Comparison of ENCODE assay signal across 15 mouse cellular contexts in genomic region chr4:138548960-138549359, GRCm38 (mm10).
"Had no signal": no experiment of that assay in that cellular context is flagged by ENCODE, and none has a peak within 500 bp of the region (broad histone marks: within the 10 kb centered on the region; RNA-seq: fewer than 3 reads in every experiment).

No protein-coding gene starts in this region.

- H3K4me3 ChIP-seq: liver, embryonic 12.5 days; midbrain, embryonic 10.5 days; midbrain, embryonic 13.5 days; myocyte; neural tube, embryonic 13.5 days; neural tube, embryonic 15.5 days had no signal

- H3K9me3 ChIP-seq: liver, embryonic 12.5 days; midbrain, embryonic 10.5 days; midbrain, embryonic 13.5 days; neural tube, embryonic 13.5 days; neural tube, embryonic 15.5 days had no signal

- H3K4me1 ChIP-seq: liver, embryonic 12.5 days had no signal

- H3K9ac ChIP-seq: liver, embryonic 12.5 days; liver, embryonic 14.5 days; lung, embryonic 14.5 days; midbrain, embryonic 13.5 days; neural tube, embryonic 13.5 days; neural tube, embryonic 15.5 days had no signal

- H3K36me3 ChIP-seq: liver, embryonic 12.5 days; midbrain, embryonic 10.5 days; midbrain, embryonic 13.5 days; neural tube, embryonic 13.5 days; neural tube, embryonic 15.5 days had no signal

- H3K27ac ChIP-seq: liver, embryonic 12.5 days; liver, embryonic 14.5 days; midbrain, embryonic 10.5 days had no signal

- H3K27me3 ChIP-seq: neural tube, embryonic 15.5 days had no signal

- DNase-seq: lung, adult 18-20 months; lung, embryonic 14.5 days; lung, postnatal 10 days; lung, postnatal 4 days; spleen, adult 18-20 months; thymus, adult 18-20 months; thymus, postnatal 14 days; thymus, postnatal 4 days had no signal

- H3K4me2 ChIP-seq: liver, embryonic 12.5 days; lung, embryonic 14.5 days had no signal

- ATAC-seq: liver, embryonic 12.5 days had no signal
